Mouse (Mus musculus) bone marrow macrophage, adult 2 months (primary cell): ENCODE data around the gene Kat2a.

Experiments
- CTCF ChIP-seq: IDR thresholded peaks from 2 replicates; pipeline ENCODE4 v1.5.1; 2012; ENCODE audit warnings: low read depth, mild to moderate bottlenecking, low read length, moderate library complexity
- POLR2A ChIP-seq: IDR thresholded peaks from 2 replicates; pipeline ENCODE4 v1.6.1; 2012; ENCODE audit warnings: mild to moderate bottlenecking, low read depth, low read length, borderline replicate concordance

DNA sequence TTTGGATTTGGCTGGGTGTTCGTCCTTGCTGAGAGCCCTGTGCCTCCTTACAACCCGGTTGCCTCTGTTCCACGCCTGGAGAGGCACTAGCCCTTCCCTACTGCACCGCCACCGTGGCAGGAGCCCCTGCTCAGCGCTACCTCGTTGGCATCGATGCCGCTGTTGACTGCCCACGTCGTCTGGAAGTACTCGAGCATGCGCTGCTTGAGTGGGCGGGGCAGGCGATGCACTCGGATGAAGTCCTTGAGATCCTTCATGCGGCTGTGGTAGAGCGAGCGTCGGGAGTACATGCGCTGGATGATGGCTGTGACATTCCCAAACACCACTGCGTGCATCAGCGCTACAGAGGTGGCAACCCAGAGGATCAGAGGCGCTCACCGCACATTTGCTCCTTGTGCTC lies 37.2 kb upstream of the Kat2a start:
- TF ChIP-seq CTCF (no peak), POLR2A (no peak)
